Mouse (Mus musculus) liver, adult 2 months (tissue): ENCODE measurements around the gene Shisa2. TPM values are rescaled to one million over a fixed set of nuclear protein-coding genes. Genes with fewer than 3 reads are reported as not detected.
"Not testable (repeated sequence)": the region's sequence is repeated elsewhere in the genome, so short reads cannot be mapped to it uniquely, and the experiment has no call there.

Experiments used
- DNase-seq: peaks from one replicate; pipeline ENCODE4 v3.0.0-alpha.2; 2011; ENCODE audit warnings: low read depth, low spot score; ENCODE audit errors: extremely low read depth
- H3K27ac ChIP-seq: fragments of 200-500 bp; replicated peaks from 2 replicates; pipeline ENCODE4 v1.5.1; 2012; ENCODE audit warnings: low read depth, mild to moderate bottlenecking, control low read depth, inconsistent platforms, low read length; ENCODE audit not compliant: insufficient read depth
- H3K27me3 ChIP-seq: fragments of 200-500 bp; 2 replicates; pipeline ENCODE4 v1.6.1; 2012; ENCODE audit warnings: mild to moderate bottlenecking, moderate library complexity, low read length, inconsistent platforms; ENCODE audit not compliant: control insufficient read depth, insufficient read depth
- H3K36me3 ChIP-seq: fragments of 200-500 bp; 2 replicates; pipeline ENCODE4 v1.6.1; 2012; ENCODE audit warnings: low read length, inconsistent platforms; ENCODE audit not compliant: control insufficient read depth, insufficient read depth
- H3K4me1 ChIP-seq: fragments of 200-500 bp; 2 replicates; pipeline ENCODE4 v1.6.1; 2011; ENCODE audit warnings: low read length; ENCODE audit not compliant: control insufficient read depth, insufficient read depth
- H3K4me3 ChIP-seq: fragments of 200-500 bp; 2 replicates; pipeline ENCODE4 v1.5.1; 2011; ENCODE audit warnings: low read depth, mild to moderate bottlenecking, control low read depth, low read length, moderate library complexity; ENCODE audit not compliant: insufficient read depth
- H3K79me2 ChIP-seq: fragments of 200-500 bp; 2 replicates; pipeline ENCODE4 v1.6.1; 2012; ENCODE audit warnings: inconsistent platforms, mild to moderate bottlenecking, low read length, moderate library complexity; ENCODE audit not compliant: control insufficient read depth, insufficient read depth
- H3K9ac ChIP-seq: fragments of 200-500 bp; 2 replicates; pipeline ENCODE4 v1.6.1; 2012; ENCODE audit warnings: low read depth, mild to moderate bottlenecking, control low read depth, inconsistent platforms, low read length
- CTCF ChIP-seq: fragments of 200-500 bp; IDR thresholded peaks from 2 replicates; pipeline ENCODE4 v1.5.1; 2011; ENCODE audit warnings: low read depth, low read length, control low read depth
- POLR2A ChIP-seq: fragments of 200-500 bp; IDR thresholded peaks from 2 replicates; pipeline ENCODE4 v1.6.1; 2011; ENCODE audit warnings: low read length, control low read depth; ENCODE audit not compliant: insufficient read depth; ENCODE audit errors: extremely low read depth
- WGBS: fragments of 180-500 bp; shearing (Covaris S2); methylation state at CpG from one replicate; pipeline ENCODE4 v1.1.7; 2018; 5-methylcytosine and 5-hydroxymethylcytosine counted together
- polyA plus RNA-seq: library from polyadenylated mRNA; depleted of rRNA; stranded (reverse); fragments of >200 nt; gene quantifications from 2 replicates; pipeline ENCODE4 v1.2.3, GENCODE M21; 2012
- total RNA-seq: library from RNA; depleted of rRNA; stranded (reverse); fragments of >200 nt; gene quantifications from 2 replicates; pipeline ENCODE4 v1.2.3, GENCODE M21; 2014

The Shisa2 gene
- total and polyA plus RNA-seq, 2 experiments = 0.18 to 0.48 TPM

DNA sequence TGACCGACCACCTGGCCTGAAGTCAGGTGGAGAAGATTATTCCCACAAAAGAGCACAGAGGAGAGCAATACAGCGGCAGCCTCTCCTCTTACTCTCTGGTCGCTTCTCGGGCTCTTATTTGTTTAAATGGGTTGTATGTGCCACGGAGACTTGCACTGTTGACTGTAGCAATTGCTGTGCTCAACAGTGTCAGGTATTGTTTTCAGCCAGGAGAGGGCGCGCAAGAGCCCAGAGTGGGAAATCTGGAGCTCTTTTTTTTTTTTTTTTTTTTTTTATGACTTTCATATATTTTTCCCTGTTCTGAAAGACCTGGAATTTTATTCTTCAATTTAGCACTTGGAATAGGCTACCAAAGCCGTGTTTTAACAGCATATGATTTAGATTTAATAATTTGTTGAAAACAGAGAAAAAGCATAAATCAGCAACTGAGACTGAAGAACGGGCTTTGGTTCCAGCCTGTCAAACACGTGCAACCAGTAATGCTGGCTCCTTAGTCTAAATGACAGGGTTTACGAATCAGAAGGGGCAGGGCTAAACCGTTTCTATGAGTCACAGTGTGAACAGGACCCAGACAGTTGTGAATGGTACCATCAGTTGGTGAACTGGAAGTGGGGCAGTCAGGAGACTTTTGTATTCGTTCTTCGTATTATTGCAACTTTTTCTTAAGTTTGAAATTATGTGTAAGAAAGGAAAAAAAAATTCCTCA is 12.0 kb upstream of the Shisa2 start:
- DNase-seq = peak; percentile 9
- Histone ChIP-seq H3K4me1 (no peaks in the 10 kb centered on the region), H3K79me2 (no peaks in the 10 kb centered on the region), H3K36me3 (no peaks in the 10 kb centered on the region), H3K27ac (no peak overlapping the region), H3K4me3 (no peak overlapping the region), H3K27me3 (no peaks in the 10 kb centered on the region), H3K9ac (no peak overlapping the region)
- peak; percentile 51; the same call in 1 of the 2 replicates for TF ChIP-seq CTCF
- TF ChIP-seq POLR2A = no peak
- 53% methylated on average over 14 of the region's 14 CpGs for WGBS

DNA sequence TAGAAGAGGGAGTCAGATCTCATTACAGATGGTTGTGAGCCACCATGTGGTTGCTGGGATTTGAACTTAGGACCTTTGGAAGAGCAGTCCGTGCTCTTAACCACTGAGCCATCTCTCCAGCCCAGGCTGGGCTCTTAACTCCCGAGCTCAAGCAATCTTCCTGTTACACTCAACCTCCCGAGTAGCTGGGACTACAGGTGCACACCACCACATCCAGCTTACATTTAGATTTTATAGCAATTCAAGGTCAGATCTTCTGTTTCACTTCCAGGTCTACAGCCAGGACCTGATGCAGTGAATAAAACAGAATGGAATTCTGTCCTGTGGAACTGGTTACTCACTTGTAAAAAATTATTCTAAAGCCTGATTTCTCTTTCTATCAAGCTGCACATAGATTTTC is 11.0 kb upstream of the Shisa2 start:
- WGBS = 67% methylated on average over 3 of the region's 3 CpGs
- not testable (repeated sequence) for H3K36me3 ChIP-seq, H3K4me1 ChIP-seq, H3K4me3 ChIP-seq, H3K9ac ChIP-seq, H3K27me3 ChIP-seq, DNase-seq, H3K79me2 ChIP-seq, H3K27ac ChIP-seq

DNA sequence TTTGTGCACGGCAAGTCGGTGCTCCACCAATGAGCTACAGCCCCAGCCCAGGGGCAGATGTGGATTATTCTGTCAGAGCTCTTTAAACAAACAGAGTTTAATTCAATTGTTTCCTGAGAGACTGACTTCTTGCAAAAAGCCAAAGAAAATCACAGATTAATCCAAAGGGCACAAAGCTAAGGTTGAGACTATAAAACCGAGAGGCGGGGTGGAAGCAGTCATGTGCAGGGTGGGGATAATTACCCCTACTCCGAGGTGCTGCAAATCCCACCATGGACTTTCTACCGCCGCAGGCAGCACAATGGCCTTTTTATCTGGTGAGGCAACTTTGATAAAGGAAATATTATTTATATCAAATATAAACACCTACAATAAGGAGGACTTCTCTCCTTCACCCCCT is 8.3 kb upstream of the Shisa2 start:
- Histone ChIP-seq H3K9ac (no peak overlapping the region), H3K27me3 (no peaks in the 10 kb centered on the region), H3K4me1 (no peaks in the 10 kb centered on the region), H3K79me2 (no peaks in the 10 kb centered on the region), H3K4me3 (no peak overlapping the region), H3K36me3 (no peaks in the 10 kb centered on the region), H3K27ac (no peak overlapping the region)
- 83% methylated on average over 7 of the region's 7 CpGs for WGBS
- TF ChIP-seq POLR2A = no peak
- DNase-seq = no peak

DNA sequence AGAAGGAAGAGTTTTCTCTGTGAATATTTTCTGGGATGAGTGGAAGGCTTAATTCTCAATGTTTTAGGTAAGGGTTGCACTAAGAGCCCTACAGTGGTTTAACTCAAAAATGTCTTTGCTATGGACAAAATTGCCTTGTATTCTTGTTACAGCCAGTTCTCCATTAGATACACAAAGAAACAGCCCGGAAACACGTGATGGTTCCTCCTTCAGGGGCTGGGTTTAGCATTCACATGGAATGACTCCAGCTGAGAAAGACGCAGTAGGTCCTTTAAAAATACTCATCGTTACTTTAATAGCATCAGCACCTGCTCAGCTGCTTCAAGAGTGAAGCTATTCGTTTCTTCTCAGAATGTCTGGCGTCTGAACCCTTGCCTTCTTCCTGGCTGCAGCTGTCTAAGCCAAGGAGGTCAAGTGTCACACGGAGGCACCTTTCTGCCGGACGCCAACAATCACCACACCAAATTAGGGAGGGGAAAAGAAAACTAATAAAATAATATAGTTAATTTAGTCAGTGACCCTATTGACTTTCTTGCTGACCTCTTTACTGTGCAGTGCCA is 702 bp upstream of the Shisa2 start:
- no peak for TF ChIP-seq CTCF
- no peak for TF ChIP-seq POLR2A
- H3K9ac ChIP-seq = no peak overlapping the region
- 64% methylated on average over 9 of the region's 9 CpGs for WGBS
- peaks cover 11% of the 10 kb centered on the region for H3K27me3 ChIP-seq
- no peaks in the 10 kb centered on the region for H3K4me1 ChIP-seq
- no peak overlapping the region for H3K4me3 ChIP-seq
- no peak for DNase-seq
- no peaks in the 10 kb centered on the region for H3K36me3 ChIP-seq
- H3K27ac ChIP-seq = no peak overlapping the region
- no peaks in the 10 kb centered on the region for H3K79me2 ChIP-seq

GRCm38 (mm10) chr14:59625806-59626364 is 777 bp downstream of the Shisa2 start:
- Histone ChIP-seq H3K79me2 (no peaks in the 10 kb centered on the region), H3K27me3 (peaks cover 11% of the 10 kb centered on the region), H3K4me1 (no peaks in the 10 kb centered on the region), H3K4me3 (peak overlapping the region; percentile 47), H3K9ac (peak overlapping the region; percentile 21; the same call in 1 of the 2 replicates), H3K36me3 (no peaks in the 10 kb centered on the region), H3K27ac (no peak overlapping the region)
- under 1% methylated on average over 51 of the region's 51 CpGs for WGBS
- TF ChIP-seq CTCF = no peak
- no peak for TF ChIP-seq POLR2A
- DNase-seq = no peak

- Histone ChIP-seq H3K79me2 (no peaks in the 10 kb centered on the region), H3K36me3 (no peaks in the 10 kb centered on the region), H3K4me1 (no peaks in the 10 kb centered on the region), H3K9ac (no peak overlapping the region), H3K4me3 (peak overlapping the region; percentile 17; the same call in 1 of the 2 replicates), H3K27me3 (peaks cover 11% of the 10 kb centered on the region), H3K27ac (no peak overlapping the region)
- TF ChIP-seq CTCF (no peak), POLR2A (no peak)
- 53% methylated on average over 8 of the region's 8 CpGs for WGBS
- no peak for DNase-seq
Observed at GRCm38 (mm10) chr14:59626711-59627110, 1.6 kb downstream of the Shisa2 start.
